Mouse (Mus musculus) cerebellum, postnatal 36 days (tissue): ENCODE measurements around the gene Apol8.
"Not testable (repeated sequence)": the region's sequence is repeated elsewhere in the genome, so short reads cannot be mapped to it uniquely, and the experiment has no call there.

Experiments used
- DNase-seq, 2 experiments: peaks; one replicate each; pipeline ENCODE4 v3.0.0; 2021 to 2022; ENCODE audit warnings: mixed read lengths in 2 of 2

Apol8 gene

DNA sequence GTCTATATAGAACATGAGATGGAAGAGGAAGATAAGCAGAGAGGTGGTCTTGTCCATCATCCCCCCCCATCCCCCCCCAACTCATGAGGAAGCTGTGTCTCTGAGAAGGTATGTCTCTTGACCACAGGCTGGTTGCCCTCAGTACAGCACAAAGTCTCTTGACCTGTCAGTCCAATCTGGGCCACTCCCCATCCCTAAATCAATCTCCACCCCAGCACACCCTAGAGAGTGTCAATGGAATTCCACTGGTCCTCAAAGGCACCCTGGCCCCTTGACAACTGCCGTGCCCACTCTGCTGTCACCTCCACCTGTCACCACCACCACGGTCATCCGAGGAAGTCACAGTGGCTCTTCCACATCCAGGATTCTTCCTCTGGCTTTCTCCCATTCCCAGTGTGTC is 8.4 kb downstream of the Apol8 start:
- no peak for DNase-seq

DNA sequence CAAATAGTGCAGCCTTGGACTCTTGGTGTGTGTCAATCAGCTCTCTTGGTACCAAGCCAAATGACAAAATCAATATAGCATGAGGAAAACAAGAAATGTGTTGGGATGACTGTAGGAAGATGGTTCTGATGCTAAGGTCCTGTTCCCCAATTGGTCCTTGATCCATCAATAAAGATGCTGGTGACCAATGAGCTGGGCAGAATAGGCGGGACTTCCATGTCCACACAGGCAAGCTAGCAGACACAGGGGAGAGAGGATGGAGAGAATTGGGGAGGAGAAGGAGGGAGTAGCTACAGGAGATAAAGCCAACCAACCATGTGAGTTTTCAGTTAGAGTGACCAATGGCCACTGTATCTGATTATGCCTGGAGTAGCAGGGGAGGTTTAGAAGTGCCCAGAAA is 10.5 kb downstream of the Apol8 start:
- no peak for DNase-seq

DNA sequence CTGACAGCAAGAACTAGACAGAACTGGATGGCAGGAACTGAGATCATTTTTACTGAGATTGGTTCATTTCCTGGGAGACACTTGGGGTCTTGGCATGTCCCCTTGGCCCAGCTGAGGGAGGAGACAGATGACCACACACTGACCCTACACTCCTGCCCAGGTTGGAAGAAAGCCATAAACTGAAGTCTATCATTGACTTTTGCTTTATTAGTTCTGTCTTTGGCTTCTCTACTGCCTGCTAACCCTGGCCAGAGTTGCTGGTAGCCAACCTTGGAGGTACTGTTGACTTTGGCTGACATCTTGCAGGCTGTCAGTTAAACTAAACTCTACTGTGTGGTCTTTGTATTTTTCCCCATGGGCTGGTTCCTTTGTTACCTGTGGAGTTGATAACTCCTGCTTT is 11.7 kb downstream of the Apol8 start:
- DNase-seq, result no peak

DNA sequence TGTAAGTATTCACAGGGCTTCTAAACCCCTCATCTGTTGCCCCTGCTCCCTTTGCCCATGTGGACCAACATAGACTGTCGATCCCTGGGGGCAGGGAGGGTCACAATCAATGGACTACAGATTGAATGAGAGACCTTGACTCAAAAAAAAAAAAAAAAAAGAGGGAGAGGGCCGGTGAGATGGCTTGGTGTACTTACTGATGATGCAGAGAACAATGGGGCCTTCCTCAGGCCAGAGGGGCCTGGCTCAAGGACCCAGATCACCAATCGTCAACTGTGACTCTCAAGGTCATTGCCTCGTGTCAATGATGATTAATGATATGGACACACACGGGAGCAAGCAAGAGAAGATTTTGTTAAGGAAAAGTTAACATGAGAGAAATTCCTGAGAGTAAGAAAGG is 12.2 kb downstream of the Apol8 start:
- DNase-seq, result no peak

DNA sequence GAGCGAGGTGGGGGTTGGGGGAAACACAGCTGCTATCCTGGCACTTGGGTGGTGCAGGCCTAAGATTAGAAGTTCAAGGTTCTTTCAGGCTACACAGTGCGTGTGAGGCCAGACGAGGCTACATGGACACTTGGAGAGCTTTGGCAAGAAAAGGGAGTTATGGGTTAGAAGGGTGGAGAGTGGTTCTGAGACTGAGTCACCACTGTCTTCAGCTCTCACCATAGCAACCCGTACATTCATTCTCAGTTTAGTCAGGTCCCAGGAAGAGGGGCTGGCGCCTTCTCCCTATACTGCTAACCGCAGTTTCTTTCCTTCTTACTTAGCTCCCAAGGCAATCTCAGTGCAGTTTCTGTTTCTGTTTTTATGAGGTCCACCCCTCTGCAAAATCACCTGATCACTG is 15.2 kb downstream of the Apol8 start:
- DNase-seq, result not testable (repeated sequence)

DNA sequence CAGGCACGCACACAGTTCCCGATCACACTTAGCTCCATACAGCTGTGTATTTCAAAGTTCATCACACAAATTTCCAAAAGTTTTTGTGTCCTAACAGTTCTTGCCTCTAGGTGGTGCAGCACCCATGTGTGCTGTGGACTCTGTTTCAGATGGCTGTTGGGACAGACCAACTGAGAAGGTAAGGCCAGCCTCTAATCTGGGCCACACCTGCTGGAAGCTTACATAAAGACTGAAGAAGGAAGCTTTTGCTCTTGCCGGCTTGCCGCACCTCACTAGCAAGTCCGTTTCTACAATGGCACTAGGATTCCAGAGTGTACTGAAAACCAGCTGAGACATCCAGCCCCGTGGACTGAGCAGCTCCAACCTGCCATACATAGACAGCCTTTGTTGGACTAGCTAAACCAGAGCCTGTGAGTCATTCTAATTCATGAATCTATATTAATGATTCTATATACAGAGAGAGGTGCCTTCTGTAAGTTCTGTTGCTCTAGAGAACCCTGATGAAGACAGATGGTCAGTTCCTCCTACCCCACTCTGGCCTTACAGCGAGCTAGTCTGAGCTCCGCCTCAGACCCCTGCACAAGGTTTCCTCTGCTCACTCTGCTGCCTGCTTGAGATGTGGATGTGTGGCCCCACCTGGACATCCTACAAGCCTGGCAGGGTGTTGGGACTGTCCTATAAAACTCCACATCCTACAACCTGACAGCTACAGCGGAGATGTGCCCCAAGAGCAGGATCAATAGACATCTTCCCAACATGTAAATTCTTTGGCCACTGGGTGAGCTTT is 16.1 kb downstream of the Apol8 start:
- DNase-seq, result no peak

DNA sequence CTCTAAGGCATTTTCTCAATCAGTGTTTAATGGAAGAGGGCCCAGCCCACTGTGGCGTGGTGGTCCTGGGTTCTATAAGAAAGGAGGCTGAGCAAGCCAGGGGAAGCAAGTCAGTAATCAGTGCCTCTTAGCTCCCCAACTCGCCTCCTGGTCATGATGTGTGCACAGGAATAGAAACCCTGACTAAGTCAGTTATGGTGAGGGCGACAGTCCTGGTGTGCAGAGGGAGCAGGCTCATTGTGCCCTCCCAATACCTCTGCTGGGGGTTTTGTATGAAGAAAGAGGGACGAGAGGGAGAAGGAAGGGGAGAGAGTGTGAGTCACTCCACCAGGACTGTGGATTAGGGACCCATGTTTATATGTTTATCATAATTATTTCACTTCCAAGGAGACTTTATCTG is 22.9 kb downstream of the Apol8 start:
- not testable (repeated sequence) for DNase-seq

DNA sequence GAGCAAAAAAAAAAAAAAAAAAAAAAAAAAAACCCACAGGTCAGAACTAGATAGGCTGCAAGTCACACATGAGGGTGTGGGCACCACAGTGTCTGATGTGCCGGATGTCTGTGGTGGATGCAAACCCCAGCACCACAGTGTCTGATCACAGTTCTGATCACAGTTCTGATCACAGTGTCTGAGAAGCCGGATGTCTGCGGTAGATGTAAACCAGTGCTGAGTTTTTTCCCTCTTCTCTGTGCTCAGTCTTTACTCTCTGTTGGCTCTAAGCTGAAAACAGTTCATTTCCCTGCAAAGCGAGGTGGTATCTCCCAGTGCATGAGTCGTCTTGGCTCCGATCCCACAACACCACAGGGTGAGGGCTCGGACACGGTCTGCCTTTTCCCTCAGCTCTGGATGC is 23.4 kb downstream of the Apol8 start:
- peak; percentile 18 to 44 for DNase-seq

DNA sequence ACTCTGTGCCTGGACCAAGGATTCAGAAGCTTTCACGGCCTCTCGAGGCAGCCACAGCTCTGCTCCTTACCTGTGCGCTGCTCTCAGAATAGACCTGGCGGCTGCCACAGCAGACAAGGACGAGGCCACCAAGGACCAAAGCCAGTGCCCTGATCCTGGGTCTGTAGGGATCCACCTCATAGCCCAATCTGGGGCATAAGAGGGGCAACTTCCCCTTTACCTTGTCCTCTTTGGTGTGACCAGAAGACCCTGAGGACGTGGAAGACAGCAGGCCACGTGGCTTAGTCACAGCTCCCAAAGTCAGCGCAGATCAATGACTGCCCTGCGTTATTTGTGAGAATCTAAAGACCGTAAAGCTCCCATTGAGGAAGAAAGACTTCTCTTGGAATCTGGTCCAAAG is 24.0 kb downstream of the Apol8 start:
- DNase-seq, result not testable (repeated sequence)

DNA sequence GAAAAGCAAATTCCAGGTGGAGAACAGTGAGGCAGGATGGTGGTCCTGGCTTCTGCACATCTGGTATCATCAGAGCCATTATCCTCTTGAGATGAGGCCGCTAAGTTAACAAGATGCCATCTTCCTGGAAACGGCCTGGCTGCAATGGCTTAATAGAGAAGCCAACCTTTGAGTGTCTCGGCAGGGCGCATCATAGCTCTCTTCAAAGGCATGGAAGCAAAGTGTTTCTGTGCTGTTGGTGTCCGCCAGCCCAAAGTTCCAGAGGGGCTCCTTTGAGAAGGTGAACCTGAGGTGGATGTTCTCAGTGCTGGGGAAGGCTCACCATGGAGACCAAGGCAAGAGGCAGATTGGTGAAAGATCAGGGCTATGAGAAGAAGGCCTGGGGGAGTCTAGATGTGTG is 25.2 kb downstream of the Apol8 start:
- no peak for DNase-seq

DNA sequence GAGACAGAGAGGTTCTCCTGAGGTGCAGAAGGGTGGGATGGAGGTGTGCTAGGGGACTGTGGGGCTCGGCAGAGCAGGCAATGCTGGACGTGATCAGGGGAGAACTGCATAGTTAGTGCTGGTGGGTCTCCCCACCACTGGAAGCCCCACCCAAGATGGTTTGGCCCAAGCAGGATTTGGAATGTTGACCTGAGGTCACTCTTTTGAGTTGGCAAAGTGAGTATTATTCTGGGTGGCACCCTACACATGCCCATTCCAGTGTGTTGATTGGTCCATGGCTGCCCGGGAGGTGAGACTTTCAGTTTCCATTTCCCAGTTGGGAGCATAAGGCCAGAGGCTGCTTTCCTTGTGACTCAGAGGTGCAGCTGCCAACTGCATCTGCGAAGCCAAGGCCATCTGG is 28.1 kb downstream of the Apol8 start, which contains the start of gene Apol9b:
TSS of gene Apol9b (plus strand) at position 301 of the 400 bp plus-strand sequence.
- DNase-seq, result not testable (repeated sequence)

DNA sequence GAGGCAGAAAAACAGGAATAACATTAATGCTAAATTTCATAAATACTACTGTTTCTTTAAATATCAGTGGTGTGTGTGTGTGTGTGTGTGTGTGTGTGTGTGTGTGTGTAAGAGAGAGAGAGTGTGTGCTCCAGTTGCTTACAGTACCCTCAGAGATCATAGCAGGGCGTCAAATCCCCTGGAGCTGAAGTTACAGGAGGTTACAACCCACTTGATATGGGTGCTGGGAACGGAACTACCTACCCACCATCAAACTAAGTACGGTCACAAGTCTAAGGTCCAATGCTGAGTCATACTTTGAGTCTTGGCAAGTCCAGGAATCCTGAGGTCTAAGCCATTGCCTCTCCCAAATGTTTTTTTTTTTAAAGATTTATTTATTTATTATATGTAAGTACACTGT is 29.1 kb downstream of the Apol8 start:
- not testable (repeated sequence) for DNase-seq

DNA sequence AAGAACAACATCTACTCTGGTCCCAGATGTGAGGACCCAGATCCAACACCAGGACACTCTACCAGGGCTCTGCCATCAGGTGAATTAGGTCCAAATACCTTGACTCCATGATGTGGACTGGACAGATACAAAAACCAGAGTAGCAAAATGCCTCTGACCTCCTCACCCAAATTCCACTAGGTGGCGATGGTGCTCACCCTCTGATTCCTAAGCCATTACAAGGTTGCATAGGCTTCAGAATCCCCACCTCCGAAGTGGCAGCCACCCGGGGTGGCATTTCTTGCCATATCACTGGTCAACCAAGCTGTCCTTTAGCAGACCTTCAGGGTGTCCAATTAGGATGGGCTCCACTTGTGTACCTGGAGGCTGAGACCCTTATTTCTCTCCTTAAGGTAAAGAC is 29.7 kb downstream of the Apol8 start:
- DNase-seq, result peak; percentile 11 to 16

DNA sequence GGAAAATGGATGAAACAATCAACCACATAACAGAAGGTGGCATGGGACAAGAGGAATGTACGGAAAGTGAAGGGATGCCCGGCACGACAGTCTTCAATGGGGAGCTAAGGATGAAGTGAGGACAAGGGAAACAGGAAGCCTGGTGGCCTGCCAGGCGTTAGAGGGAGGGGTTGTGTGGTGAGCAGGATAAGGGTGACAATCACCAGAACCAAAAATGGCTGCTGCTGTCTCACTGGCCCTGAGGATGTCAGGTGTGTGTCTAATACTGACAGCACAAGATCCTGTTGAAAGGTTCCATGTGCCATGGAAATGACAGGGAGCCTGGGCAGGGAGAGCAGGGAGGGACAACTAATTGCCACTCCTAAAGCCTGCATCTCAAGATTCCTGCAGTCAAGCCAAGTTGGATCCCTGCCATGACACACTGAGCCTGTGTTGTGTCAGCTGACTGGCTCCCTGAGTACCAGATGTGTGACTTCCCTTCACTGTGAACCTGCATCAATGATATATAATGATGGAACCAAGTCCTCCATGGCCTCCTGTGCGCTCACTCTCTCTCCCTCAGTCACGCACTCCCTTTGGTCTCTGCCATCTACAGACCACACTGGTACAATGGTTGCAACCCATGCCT is 31.3 kb downstream of the Apol8 start:
- DNase-seq, result not testable (repeated sequence)

DNA sequence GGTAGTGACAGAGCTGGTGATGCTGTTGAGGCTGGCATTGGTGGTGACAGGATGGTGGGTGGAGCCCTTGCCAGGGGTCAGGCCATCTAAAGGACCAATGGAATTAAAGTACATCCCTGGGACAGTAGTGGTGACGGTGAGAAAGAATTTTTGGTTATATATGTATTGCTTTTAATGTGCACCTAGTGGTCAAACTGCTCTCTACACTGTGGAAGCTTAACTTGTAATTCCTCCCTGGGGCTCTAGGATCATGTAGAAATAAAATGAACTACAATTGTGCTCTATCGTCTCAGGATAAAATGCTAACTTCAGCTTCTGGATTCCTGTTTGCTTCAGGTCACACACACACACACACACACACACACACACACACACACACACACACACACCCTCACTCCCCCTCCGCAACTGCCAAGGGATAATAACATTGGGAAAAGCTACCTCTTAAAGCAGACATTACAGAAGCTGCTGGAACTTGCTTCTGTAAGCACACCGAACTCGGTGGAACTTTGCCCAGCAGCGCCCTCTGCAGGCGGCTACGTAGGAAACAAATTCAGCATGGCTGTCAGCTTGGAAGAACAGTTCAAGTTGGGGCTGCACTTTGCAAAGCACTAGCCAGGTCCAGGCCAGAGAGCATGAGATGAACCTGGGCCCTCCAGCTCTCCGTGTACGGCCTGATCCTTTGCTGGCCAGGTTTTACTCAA is 32.4 kb downstream of the Apol8 start:
- not testable (repeated sequence) for DNase-seq

DNA sequence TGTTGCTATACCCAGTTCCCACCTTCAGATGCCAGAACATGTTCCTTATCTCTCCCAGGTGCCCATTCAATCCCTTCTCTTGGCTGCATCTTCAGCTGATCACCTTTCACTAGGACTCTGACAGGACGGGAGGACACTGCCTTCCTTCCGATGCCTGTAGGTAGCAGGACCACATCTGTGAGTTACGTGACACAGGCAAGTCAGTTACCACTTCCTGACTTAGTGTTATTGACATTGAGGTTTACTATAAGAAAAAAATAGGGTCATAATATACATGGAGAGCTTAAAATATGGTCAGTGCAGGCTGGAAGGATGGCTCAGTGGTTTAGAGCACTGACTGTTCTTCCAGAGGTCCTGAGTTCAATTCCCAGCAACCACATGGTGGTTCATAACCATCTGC is 35.3 kb downstream of the Apol8 start:
- not testable (repeated sequence) for DNase-seq

DNA sequence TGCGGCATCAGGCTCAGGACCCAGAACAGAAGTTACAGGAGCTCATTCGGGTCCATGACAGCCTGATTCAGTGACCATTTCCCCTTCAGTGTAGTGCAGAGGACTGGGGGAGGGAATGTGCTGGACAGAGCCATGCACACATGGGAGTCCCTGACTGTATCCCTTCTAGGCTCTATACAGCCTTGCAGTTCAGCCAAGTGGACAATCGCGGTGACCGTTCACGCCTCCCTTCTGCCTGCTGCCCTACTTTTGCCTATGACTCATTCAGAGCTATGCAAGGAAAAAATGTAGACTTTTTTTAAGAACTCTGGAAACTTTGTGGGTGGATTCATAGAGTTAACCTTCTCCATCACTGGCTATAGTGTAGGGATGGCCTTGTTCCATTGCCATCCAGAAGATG is 38.6 kb downstream of the Apol8 start:
- not testable (repeated sequence) for DNase-seq

DNA sequence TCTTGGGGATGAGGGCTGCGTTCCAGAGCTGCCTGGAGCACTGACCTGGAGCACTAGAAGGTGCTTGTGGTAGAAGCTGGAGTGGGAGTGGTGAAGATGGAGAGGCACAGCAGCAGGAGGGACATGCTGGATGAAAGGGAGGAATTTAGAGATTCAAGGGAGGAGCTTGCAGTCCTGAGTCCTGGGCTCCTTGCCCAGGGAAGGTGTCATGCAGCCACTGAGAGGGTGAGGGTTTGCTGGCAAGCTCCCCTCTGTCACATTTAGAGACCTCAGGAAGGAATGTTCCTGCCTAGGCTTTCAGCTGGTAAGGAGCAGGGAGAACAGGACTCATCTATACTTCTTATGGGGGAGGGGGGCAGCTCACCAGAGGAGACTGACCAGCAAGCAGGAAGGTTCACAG is 47.9 kb downstream of the Apol8 start:
- DNase-seq, result not testable (repeated sequence)

DNA sequence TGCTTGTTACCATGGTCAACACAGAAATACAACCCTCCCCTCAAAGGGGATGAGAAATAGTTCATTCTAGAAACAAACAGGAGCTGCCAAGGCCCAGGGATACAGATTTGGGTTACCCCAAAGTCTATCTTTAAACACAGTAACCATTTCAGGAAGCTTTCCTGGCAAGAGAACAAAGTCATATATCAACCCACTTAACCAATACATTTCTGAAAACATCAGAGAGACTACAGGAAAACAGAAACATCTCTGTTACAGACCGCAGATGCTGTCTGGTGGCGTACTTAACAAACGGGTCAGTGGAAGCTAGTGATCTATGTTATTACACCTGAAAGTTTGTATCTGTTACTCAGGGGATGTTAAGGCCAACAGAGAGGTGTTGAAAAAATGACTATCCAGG is 51.5 kb downstream of the Apol8 start:
- not testable (repeated sequence) for DNase-seq

DNA sequence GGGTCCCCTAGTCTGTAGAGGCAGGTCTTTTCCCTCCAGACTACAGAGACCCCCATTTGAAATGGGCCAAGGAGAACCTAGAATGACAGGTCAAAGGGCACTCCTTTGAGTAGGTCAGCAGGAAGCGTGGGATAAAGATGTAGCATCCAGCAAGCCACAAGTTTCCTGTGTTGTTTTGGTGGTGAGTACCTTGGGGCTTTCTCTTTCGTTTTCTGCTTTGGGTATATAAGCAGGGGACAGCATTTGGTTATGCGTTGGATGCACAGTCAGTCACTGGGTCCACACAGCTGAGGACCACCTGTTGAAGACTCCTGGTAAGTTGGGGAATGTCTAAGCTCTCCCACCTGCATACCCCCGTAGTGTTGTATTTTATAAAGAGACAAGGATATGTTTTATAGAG is 58.1 kb downstream of the Apol8 start, which contains the start of gene Apol7e:
TSS of gene Apol7e (plus strand) at position 202 of the 400 bp plus-strand sequence.
- DNase-seq, result not testable (repeated sequence)
